Comparison of ENCODE assay signal across 30 mouse cellular contexts in genomic region chr7:30968611-30969010, GRCm38 (mm10). TPM values are rescaled to one million over a fixed set of nuclear protein-coding genes. Genes with fewer than 3 reads are reported as not detected.
A peak's percentile ranks its signal among the peaks of the same experiment; 100 is the strongest.
DNase-seq lines count a peak whose midpoint lies in the region; ATAC-seq and TF ChIP-seq lines count a peak whose summit lies in the region.
"Had no signal": no experiment of that assay in that cellular context is flagged by ENCODE, and none has a peak within 500 bp of the region (broad histone marks: within the 10 kb centered on the region; RNA-seq: fewer than 3 reads in every experiment).

No protein-coding gene starts in this region.

- H3K4me1 ChIP-seq in heart, embryonic 13.5 days = peaks cover 15% of the 10 kb centered on the region
- H3K4me1 ChIP-seq in midbrain, postnatal 0 days (ENCODE audit: insufficient read depth, low read length) = 0 out of 2 replicates have a peak, but pooled peaks cover 4% of the 10 kb centered on the region
- H3K4me1 ChIP-seq in midbrain, embryonic 11.5 days (ENCODE audit: control insufficient read depth, insufficient read depth, low read length) = peaks cover 10% of the 10 kb centered on the region; the same call in 1 of the 2 replicates
- H3K4me1 ChIP-seq in liver, embryonic 11.5 days (replicated peaks; ENCODE audit: control insufficient read depth, insufficient read depth, low read length) = peaks cover 4% of the 10 kb centered on the region; the same call in 1 of the 2 replicates

- H3K27ac ChIP-seq in heart, embryonic 13.5 days (replicated peaks) = 0 out of 2 replicates have a peak overlapping the region, but pooled peaks have one; percentile 39
- peak overlapping the region; percentile 38; the same call in 1 of the 2 replicates for H3K27ac ChIP-seq in midbrain, postnatal 0 days (ENCODE audit: low read depth, low read length)
- H3K27ac ChIP-seq in midbrain, embryonic 11.5 days (ENCODE audit: low read depth, low read length) = no peak overlapping the region
- no peak overlapping the region for H3K27ac ChIP-seq in liver, embryonic 11.5 days (ENCODE audit: low read depth, low read length)
- H3K27ac ChIP-seq: embryonic facial prominence, embryonic 15.5 days; gastrocnemius, adult 2 months; heart, embryonic 10.5 days; hindbrain, embryonic 13.5 days; limb, embryonic 12.5 days; liver, embryonic 14.5 days; neural tube, embryonic 12.5 days had no signal

- no peak overlapping the region for H3K9ac ChIP-seq in heart, embryonic 13.5 days
- no peak overlapping the region for H3K9ac ChIP-seq in midbrain, postnatal 0 days (replicated peaks; ENCODE audit: low read length, poor library complexity, severe bottlenecking)
- H3K9ac ChIP-seq in midbrain, embryonic 11.5 days (ENCODE audit: low read length) = no peak overlapping the region
- no peak overlapping the region for H3K9ac ChIP-seq in liver, embryonic 11.5 days (ENCODE audit: low read depth, low read length)
- H3K9ac ChIP-seq: embryonic facial prominence, embryonic 15.5 days; hindbrain, embryonic 13.5 days; limb, embryonic 12.5 days; liver, embryonic 14.5 days; lung, embryonic 14.5 days; neural tube, embryonic 12.5 days had no signal

- intact Hi-C loops in heart, postnatal 10 days (cut with DNase I) = loop anchor here (10.0 kb wide), 1 partner anchor 374 kb away; the partner anchor contains the start of gene Zbtb32

- no peak for TF ChIP-seq CTCF in midbrain, postnatal 0 days (IDR thresholded peaks at IDR 0.05)

- H3K36me3 ChIP-seq in heart, embryonic 13.5 days = no peaks in the 10 kb centered on the region
- no peaks in the 10 kb centered on the region for H3K36me3 ChIP-seq in midbrain, postnatal 0 days (ENCODE audit: insufficient read depth, low read length)
- H3K36me3 ChIP-seq in midbrain, embryonic 11.5 days (ENCODE audit: control insufficient read depth, insufficient read depth, low read length) = no peaks in the 10 kb centered on the region
- no peaks in the 10 kb centered on the region for H3K36me3 ChIP-seq in liver, embryonic 11.5 days (ENCODE audit: control insufficient read depth, insufficient read depth, low read length)
- H3K36me3 ChIP-seq: embryonic facial prominence, embryonic 15.5 days; hindbrain, embryonic 13.5 days; neural tube, embryonic 12.5 days had no signal

- H3K4me2 ChIP-seq in heart, embryonic 13.5 days = no peak overlapping the region
- no peak overlapping the region for H3K4me2 ChIP-seq in midbrain, postnatal 0 days (ENCODE audit: low read depth, low read length, poor library complexity, severe bottlenecking)
- no peak overlapping the region for H3K4me2 ChIP-seq in midbrain, embryonic 11.5 days
- no peak overlapping the region for H3K4me2 ChIP-seq in liver, embryonic 11.5 days
- H3K4me2 ChIP-seq: embryonic facial prominence, embryonic 15.5 days; hindbrain, embryonic 13.5 days; limb, embryonic 12.5 days; lung, embryonic 14.5 days; neural tube, embryonic 12.5 days had no signal

- H3K4me3 ChIP-seq in heart, embryonic 13.5 days = no peak overlapping the region
- H3K4me3 ChIP-seq in midbrain, postnatal 0 days (ENCODE audit: low read depth, low read length) = no peak overlapping the region
- H3K4me3 ChIP-seq in midbrain, embryonic 11.5 days (ENCODE audit: low read depth, low read length) = no peak overlapping the region
- H3K4me3 ChIP-seq in liver, embryonic 11.5 days (ENCODE audit: low read depth, low read length) = no peak overlapping the region
- H3K4me3 ChIP-seq: embryonic facial prominence, embryonic 15.5 days; gastrocnemius, adult 2 months; heart, embryonic 10.5 days; hindbrain, embryonic 13.5 days; limb, embryonic 12.5 days; megakaryocyte, embryonic 14.5 days; neural tube, embryonic 12.5 days had no signal

- 86% methylated on average over 8 of the region's 8 CpGs for WGBS in heart, embryonic 13.5 days
- 87% methylated on average over 8 of the region's 8 CpGs for WGBS in midbrain, postnatal 0 days
- WGBS in midbrain, embryonic 11.5 days = 94% methylated on average over 8 of the region's 8 CpGs
- WGBS in liver, embryonic 11.5 days = 87% methylated on average over 8 of the region's 8 CpGs

- no peak for ATAC-seq in heart, embryonic 13.5 days (ENCODE audit: extremely low read depth, insufficient number of reproducible peaks, low FRiP score, low TSS enrichment)
- no peak for ATAC-seq in midbrain, postnatal 0 days (ENCODE audit: low FRiP score)
- ATAC-seq in midbrain, embryonic 11.5 days (ENCODE audit: low FRiP score) = no peak
- ATAC-seq in liver, embryonic 11.5 days (replicated peaks; ENCODE audit: low FRiP score) = no peak
- ATAC-seq: forebrain, embryonic 14.5 days; inflammation-experienced regulatory T-cells, adult 6 months had no signal

- no peak for DNase-seq in heart, postnatal 10 days
- no peak for DNase-seq in midbrain, postnatal 0 days (ENCODE audit: low spot score)
- DNase-seq in midbrain, embryonic 11.5 days (ENCODE audit: low spot score, missing footprints) = no peak
- peak; percentile 82 for DNase-seq in adrenal gland, postnatal 14 days
- peak; percentile 84 for DNase-seq in testis, postnatal 14 days (ENCODE audit: low spot score)
- no peak for DNase-seq in liver, embryonic 11.5 days (ENCODE audit: low spot score)
- DNase-seq: cerebellum, adult 8-10 months; cerebellum, postnatal 36 days; gastrocnemius, adult 2 months; heart, postnatal 14 days; kidney, adult 8-10 months; kidney, postnatal 10 days; lung, embryonic 14.5 days; lung, postnatal 36 days; midbrain, embryonic 14.5 days; thymus, postnatal 25 days had no signal

- no peaks in the 10 kb centered on the region for H3K9me3 ChIP-seq in heart, embryonic 13.5 days
- H3K9me3 ChIP-seq in midbrain, postnatal 0 days (ENCODE audit: low read length) = no peaks in the 10 kb centered on the region
- no peaks in the 10 kb centered on the region for H3K9me3 ChIP-seq in midbrain, embryonic 11.5 days (ENCODE audit: control insufficient read depth, low read length)
- no peaks in the 10 kb centered on the region for H3K9me3 ChIP-seq in liver, embryonic 11.5 days (ENCODE audit: control insufficient read depth, low read length)
- H3K9me3 ChIP-seq: embryonic facial prominence, embryonic 15.5 days; heart, embryonic 10.5 days; hindbrain, embryonic 13.5 days; limb, embryonic 12.5 days; megakaryocyte, embryonic 14.5 days; neural tube, embryonic 12.5 days had no signal

- peaks cover 22% of the 10 kb centered on the region for H3K27me3 ChIP-seq in heart, embryonic 13.5 days (replicated peaks)
- peaks cover 13% of the 10 kb centered on the region for H3K27me3 ChIP-seq in midbrain, postnatal 0 days (ENCODE audit: insufficient read depth, low read length)
- peaks cover 12% of the 10 kb centered on the region for H3K27me3 ChIP-seq in midbrain, embryonic 11.5 days (ENCODE audit: control insufficient read depth, insufficient read depth, low read length)
- H3K27me3 ChIP-seq in liver, embryonic 11.5 days (replicated peaks; ENCODE audit: control insufficient read depth, insufficient read depth, low read length) = peaks cover 19% of the 10 kb centered on the region

RNA-seq across cellular contexts. Expression of gene Lsr, which starts 4.7 kb away (rescaled TPM):
- polyA plus RNA-seq in heart, embryonic 13.5 days (2015; fragmentation: Nextera tagmentation; extraction: Ambion mirVana) = 11.2 and 12.1 TPM in 2 replicates
- total RNA-seq in heart, postnatal 10 days (2021) = 1 to 10 TPM; 4.1 to 4.7 TPM
- total RNA-seq in midbrain, postnatal 0 days (2014; rRNA removed) = 29.7 and 30.3 TPM in 2 replicates
- polyA plus RNA-seq in midbrain, postnatal 0 days (2015; fragmentation: Nextera tagmentation; extraction: Ambion mirVana) = 23.9 TPM in 2 replicates
- 10.2 and 13.1 TPM in 2 replicates for polyA plus RNA-seq in midbrain, embryonic 11.5 days (2014; fragmentation: Nextera tagmentation; extraction: Ambion mirVana)
- total RNA-seq in adrenal gland, postnatal 14 days (2021) = 6.7 and 19.9 TPM in 2 replicates
- 39.7 and 43.0 TPM in 2 replicates for polyA plus RNA-seq in liver, embryonic 11.5 days (2014; fragmentation: Nextera tagmentation; extraction: Ambion mirVana)

RNA-seq across cellular contexts. Expression of gene Fam187b, which starts 5.0 kb away (rescaled TPM):
- polyA plus RNA-seq in heart, embryonic 13.5 days (2015; fragmentation: Nextera tagmentation; extraction: Ambion mirVana) = 1.1 and 1.4 TPM in 2 replicates
- under 1 TPM; 0.25 to 0.36 TPM for total RNA-seq in heart, postnatal 10 days (2021)
- 0.88 TPM in 1 of 2 replicates, not detected in the other for total RNA-seq in midbrain, postnatal 0 days (2014; rRNA removed)
- polyA plus RNA-seq in midbrain, postnatal 0 days (2015; fragmentation: Nextera tagmentation; extraction: Ambion mirVana) = 0.85 and 0.91 TPM in 2 replicates
- 0.25 and 0.62 TPM in 2 replicates for polyA plus RNA-seq in midbrain, embryonic 11.5 days (2014; fragmentation: Nextera tagmentation; extraction: Ambion mirVana)
- total RNA-seq in adrenal gland, postnatal 14 days (2021) = 0.34 and 1.1 TPM in 2 replicates
- polyA plus RNA-seq in liver, embryonic 11.5 days (2014; fragmentation: Nextera tagmentation; extraction: Ambion mirVana) = 3.2 and 4.1 TPM in 2 replicates
- total RNA-seq: gastrocnemius, adult 2 months had no signal

RNA-seq across cellular contexts. Expression of gene Usf2, which starts 12.0 kb away (rescaled TPM):
- 16.8 and 17.3 TPM in 2 replicates for polyA plus RNA-seq in heart, embryonic 13.5 days (2015; fragmentation: Nextera tagmentation; extraction: Ambion mirVana)
- total RNA-seq in heart, postnatal 10 days (2021) = 100 to 1,000 TPM in 1 of 2 experiments, 10 to 100 TPM in 1; 98.7 to 109 TPM
- total RNA-seq in midbrain, postnatal 0 days (2014; rRNA removed) = 95.3 and 102 TPM in 2 replicates
- 27.0 and 28.4 TPM in 2 replicates for polyA plus RNA-seq in midbrain, postnatal 0 days (2015; fragmentation: Nextera tagmentation; extraction: Ambion mirVana)
- polyA plus RNA-seq in midbrain, embryonic 11.5 days (2014; fragmentation: Nextera tagmentation; extraction: Ambion mirVana) = 20.6 and 21.7 TPM in 2 replicates
- total RNA-seq in adrenal gland, postnatal 14 days (2021) = 111 and 115 TPM in 2 replicates
- 17.8 and 19.9 TPM in 2 replicates for polyA plus RNA-seq in liver, embryonic 11.5 days (2014; fragmentation: Nextera tagmentation; extraction: Ambion mirVana)

RNA-seq across cellular contexts. Expression of gene Hamp, which starts 24.8 kb away (rescaled TPM):
- 0.71 TPM in 1 of 2 replicates, not detected in the other for polyA plus RNA-seq in heart, embryonic 13.5 days (2015; fragmentation: Nextera tagmentation; extraction: Ambion mirVana)
- 1 to 10 TPM; 5.2 to 6.6 TPM for total RNA-seq in heart, postnatal 10 days (2021)
- not detected in 2 replicates for total RNA-seq in midbrain, postnatal 0 days (2014; rRNA removed)
- not detected in 2 replicates for polyA plus RNA-seq in midbrain, postnatal 0 days (2015; fragmentation: Nextera tagmentation; extraction: Ambion mirVana)
- polyA plus RNA-seq in midbrain, embryonic 11.5 days (2014; fragmentation: Nextera tagmentation; extraction: Ambion mirVana) = 0.40 TPM in 1 of 2 replicates, not detected in the other
- total RNA-seq in adrenal gland, postnatal 14 days (2021) = 4.3 TPM in 1 of 2 replicates, not detected in the other
- polyA plus RNA-seq in liver, embryonic 11.5 days (2014; fragmentation: Nextera tagmentation; extraction: Ambion mirVana) = not detected in 2 replicates
- total RNA-seq: gastrocnemius, adult 2 months; layer of hippocampus, postnatal 25 days; left cerebral cortex, postnatal 10 days had no signal
- polyA plus RNA-seq: brain, embryonic 14.5 days; embryonic facial prominence, embryonic 15.5 days; forebrain, embryonic 14.5 days; frontal cortex, adult 2 months; heart, embryonic 10.5 days; hindbrain, embryonic 13.5 days; inflammation-experienced regulatory T-cells, adult 6 months; limb, embryonic 12.5 days; lung, embryonic 14.5 days; midbrain, embryonic 14.5 days; neural tube, embryonic 12.5 days had no signal

RNA-seq across cellular contexts. Expression of gene Hamp2, which starts 44.1 kb away (rescaled TPM):
- not detected in 2 replicates for polyA plus RNA-seq in heart, embryonic 13.5 days (2015; fragmentation: Nextera tagmentation; extraction: Ambion mirVana)
- total RNA-seq in heart, postnatal 10 days (2021) = 1 to 10 TPM; 1.5 to 4.1 TPM
- not detected in 2 replicates for total RNA-seq in midbrain, postnatal 0 days (2014; rRNA removed)
- not detected in 2 replicates for polyA plus RNA-seq in midbrain, postnatal 0 days (2015; fragmentation: Nextera tagmentation; extraction: Ambion mirVana)
- polyA plus RNA-seq in midbrain, embryonic 11.5 days (2014; fragmentation: Nextera tagmentation; extraction: Ambion mirVana) = not detected in 2 replicates
- total RNA-seq in adrenal gland, postnatal 14 days (2021) = 6.5 TPM in 1 of 2 replicates, not detected in the other
- polyA plus RNA-seq in liver, embryonic 11.5 days (2014; fragmentation: Nextera tagmentation; extraction: Ambion mirVana) = not detected in 2 replicates
- total RNA-seq: gastrocnemius, adult 2 months; layer of hippocampus, postnatal 25 days; left cerebral cortex, postnatal 10 days had no signal
- polyA plus RNA-seq: brain, embryonic 14.5 days; embryonic facial prominence, embryonic 15.5 days; forebrain, embryonic 14.5 days; frontal cortex, adult 2 months; heart, embryonic 10.5 days; hindbrain, embryonic 13.5 days; inflammation-experienced regulatory T-cells, adult 6 months; limb, embryonic 12.5 days; liver, embryonic 14.5 days; lung, embryonic 14.5 days; midbrain, embryonic 14.5 days; neural tube, embryonic 12.5 days had no signal

Comparison
In these comparisons a context has a peak if more than half of its experiments do, and no peak if none do; other contexts are left out.
1. H3K27ac ChIP-seq: peak in heart, embryonic 13.5 days (single experiment) and midbrain, postnatal 0 days (single experiment); none in midbrain, embryonic 11.5 days (single experiment) and liver, embryonic 11.5 days (single experiment).
2. DNase-seq: peak in adrenal gland, postnatal 14 days (single experiment) and testis, postnatal 14 days (single experiment); none in heart, postnatal 10 days (0 of 2), midbrain, postnatal 0 days (single experiment), midbrain, embryonic 11.5 days (single experiment) and liver, embryonic 11.5 days (single experiment).